34 mouse cellular contexts compared by ENCODE assay signal in genomic region chr6:132691596-132691995, GRCm38 (mm10). TPM values are rescaled to one million over a fixed set of nuclear protein-coding genes. Genes with fewer than 3 reads are reported as not detected.
"Had no signal": no experiment of that assay in that cellular context is flagged by ENCODE, and none has a peak within 500 bp of the region (broad histone marks: within the 10 kb centered on the region; RNA-seq: fewer than 3 reads in every experiment).

No protein-coding gene starts in this region.

RNA-seq across cellular contexts. Expression of gene Tas2r121, which starts 9.2 kb away (rescaled TPM):
- total RNA-seq: common myeloid progenitor, adult 5-6 weeks; forebrain, postnatal 0 days; gastrocnemius, adult 18-20 months; gastrocnemius, adult 2 months; gastrocnemius, adult 8-10 months; gastrocnemius, postnatal 10 days; gastrocnemius, postnatal 14 days; gastrocnemius, postnatal 25 days; gastrocnemius, postnatal 36 days; gastrocnemius, postnatal 4 days; granulocyte monocyte progenitor cell, adult 5-6 weeks; heart, adult 18-20 months; heart, adult 2 months; heart, adult 8-10 months had no signal
- polyA plus RNA-seq: cortical plate, adult 2 months; embryonic facial prominence, embryonic 10.5 days; embryonic facial prominence, embryonic 11.5 days; embryonic facial prominence, embryonic 12.5 days; embryonic facial prominence, embryonic 13.5 days; embryonic facial prominence, embryonic 14.5 days; embryonic facial prominence, embryonic 15.5 days; erythroblast, embryonic 14.5 days; forebrain, embryonic 10.5 days; forebrain, embryonic 11.5 days; forebrain, embryonic 12.5 days; forebrain, embryonic 13.5 days; forebrain, embryonic 14.5 days; forebrain, embryonic 15.5 days; forebrain, embryonic 16.5 days; forebrain, postnatal 0 days; frontal cortex, adult 2 months; gonadal fat pad, adult 2 months; heart, adult 2 months; heart, embryonic 10.5 days; heart, embryonic 11.5 days; heart, embryonic 12.5 days had no signal

RNA-seq across cellular contexts. Expression of gene Tas2r122, which starts 20.1 kb away (rescaled TPM):
- total RNA-seq: common myeloid progenitor, adult 5-6 weeks; forebrain, postnatal 0 days; gastrocnemius, adult 18-20 months; gastrocnemius, adult 2 months; gastrocnemius, adult 8-10 months; gastrocnemius, postnatal 10 days; gastrocnemius, postnatal 14 days; gastrocnemius, postnatal 25 days; gastrocnemius, postnatal 36 days; gastrocnemius, postnatal 4 days; granulocyte monocyte progenitor cell, adult 5-6 weeks; heart, adult 18-20 months; heart, adult 2 months; heart, adult 8-10 months had no signal
- polyA plus RNA-seq: cortical plate, adult 2 months; embryonic facial prominence, embryonic 10.5 days; embryonic facial prominence, embryonic 11.5 days; embryonic facial prominence, embryonic 12.5 days; embryonic facial prominence, embryonic 13.5 days; embryonic facial prominence, embryonic 14.5 days; embryonic facial prominence, embryonic 15.5 days; erythroblast, embryonic 14.5 days; forebrain, embryonic 10.5 days; forebrain, embryonic 11.5 days; forebrain, embryonic 12.5 days; forebrain, embryonic 13.5 days; forebrain, embryonic 14.5 days; forebrain, embryonic 15.5 days; forebrain, embryonic 16.5 days; forebrain, postnatal 0 days; frontal cortex, adult 2 months; gonadal fat pad, adult 2 months; heart, adult 2 months; heart, embryonic 10.5 days; heart, embryonic 11.5 days; heart, embryonic 12.5 days had no signal

RNA-seq across cellular contexts. Expression of gene Tas2r120, which starts 34.8 kb away (rescaled TPM):
- total RNA-seq: common myeloid progenitor, adult 5-6 weeks; forebrain, postnatal 0 days; gastrocnemius, adult 18-20 months; gastrocnemius, adult 2 months; gastrocnemius, adult 8-10 months; gastrocnemius, postnatal 10 days; gastrocnemius, postnatal 14 days; gastrocnemius, postnatal 25 days; gastrocnemius, postnatal 36 days; gastrocnemius, postnatal 4 days; granulocyte monocyte progenitor cell, adult 5-6 weeks; heart, adult 18-20 months; heart, adult 2 months; heart, adult 8-10 months had no signal
- polyA plus RNA-seq: cortical plate, adult 2 months; embryonic facial prominence, embryonic 10.5 days; embryonic facial prominence, embryonic 11.5 days; embryonic facial prominence, embryonic 12.5 days; embryonic facial prominence, embryonic 13.5 days; embryonic facial prominence, embryonic 14.5 days; embryonic facial prominence, embryonic 15.5 days; erythroblast, embryonic 14.5 days; forebrain, embryonic 10.5 days; forebrain, embryonic 11.5 days; forebrain, embryonic 12.5 days; forebrain, embryonic 13.5 days; forebrain, embryonic 14.5 days; forebrain, embryonic 15.5 days; forebrain, embryonic 16.5 days; forebrain, postnatal 0 days; frontal cortex, adult 2 months; gonadal fat pad, adult 2 months; heart, adult 2 months; heart, embryonic 10.5 days; heart, embryonic 11.5 days; heart, embryonic 12.5 days had no signal

RNA-seq across cellular contexts. Expression of gene A630073D07Rik, which starts 40.3 kb away (rescaled TPM):
- total RNA-seq: common myeloid progenitor, adult 5-6 weeks; forebrain, postnatal 0 days; gastrocnemius, adult 18-20 months; gastrocnemius, adult 2 months; gastrocnemius, adult 8-10 months; gastrocnemius, postnatal 10 days; gastrocnemius, postnatal 14 days; gastrocnemius, postnatal 25 days; gastrocnemius, postnatal 36 days; gastrocnemius, postnatal 4 days; granulocyte monocyte progenitor cell, adult 5-6 weeks; heart, adult 18-20 months; heart, adult 2 months; heart, adult 8-10 months had no signal
- polyA plus RNA-seq: cortical plate, adult 2 months; embryonic facial prominence, embryonic 10.5 days; embryonic facial prominence, embryonic 11.5 days; embryonic facial prominence, embryonic 12.5 days; embryonic facial prominence, embryonic 13.5 days; embryonic facial prominence, embryonic 14.5 days; embryonic facial prominence, embryonic 15.5 days; erythroblast, embryonic 14.5 days; forebrain, embryonic 10.5 days; forebrain, embryonic 11.5 days; forebrain, embryonic 12.5 days; forebrain, embryonic 13.5 days; forebrain, embryonic 14.5 days; forebrain, embryonic 15.5 days; forebrain, embryonic 16.5 days; forebrain, postnatal 0 days; frontal cortex, adult 2 months; gonadal fat pad, adult 2 months; heart, adult 2 months; heart, embryonic 10.5 days; heart, embryonic 11.5 days; heart, embryonic 12.5 days had no signal

RNA-seq across cellular contexts. Expression of gene Tas2r115, which starts 46.2 kb away (rescaled TPM):
- total RNA-seq: common myeloid progenitor, adult 5-6 weeks; forebrain, postnatal 0 days; gastrocnemius, adult 18-20 months; gastrocnemius, adult 2 months; gastrocnemius, adult 8-10 months; gastrocnemius, postnatal 10 days; gastrocnemius, postnatal 14 days; gastrocnemius, postnatal 25 days; gastrocnemius, postnatal 36 days; gastrocnemius, postnatal 4 days; granulocyte monocyte progenitor cell, adult 5-6 weeks; heart, adult 18-20 months; heart, adult 2 months; heart, adult 8-10 months had no signal
- polyA plus RNA-seq: cortical plate, adult 2 months; embryonic facial prominence, embryonic 10.5 days; embryonic facial prominence, embryonic 11.5 days; embryonic facial prominence, embryonic 12.5 days; embryonic facial prominence, embryonic 13.5 days; embryonic facial prominence, embryonic 14.5 days; embryonic facial prominence, embryonic 15.5 days; erythroblast, embryonic 14.5 days; forebrain, embryonic 10.5 days; forebrain, embryonic 11.5 days; forebrain, embryonic 12.5 days; forebrain, embryonic 13.5 days; forebrain, embryonic 14.5 days; forebrain, embryonic 15.5 days; forebrain, embryonic 16.5 days; forebrain, postnatal 0 days; frontal cortex, adult 2 months; gonadal fat pad, adult 2 months; heart, adult 2 months; heart, embryonic 10.5 days; heart, embryonic 11.5 days; heart, embryonic 12.5 days had no signal
